Mouse (Mus musculus) testis, adult 2 months (tissue): ENCODE measurements around the gene Eed. TPM values are rescaled to one million over a fixed set of nuclear protein-coding genes. Genes with fewer than 3 reads are reported as not detected.

Experiments
- H3K27ac ChIP-seq: fragments of 200-500 bp; 2 replicates; pipeline ENCODE4 v1.5.1; 2012; ENCODE audit warnings: low read depth, low read length; ENCODE audit not compliant: control insufficient read depth, insufficient read depth
- H3K27me3 ChIP-seq: fragments of 200-500 bp; 2 replicates; pipeline ENCODE4 v1.6.1; 2012; ENCODE audit warnings: mild to moderate bottlenecking, low read length, moderate library complexity; ENCODE audit not compliant: control insufficient read depth, insufficient read depth
- H3K36me3 ChIP-seq: fragments of 200-500 bp; 2 replicates; pipeline ENCODE4 v1.6.1; 2012; ENCODE audit warnings: mild to moderate bottlenecking, low read length; ENCODE audit not compliant: control insufficient read depth, insufficient read depth
- H3K4me1 ChIP-seq: fragments of 200-500 bp; 2 replicates; pipeline ENCODE4 v1.6.1; 2012; ENCODE audit warnings: low read length; ENCODE audit not compliant: control insufficient read depth, insufficient read depth
- H3K4me3 ChIP-seq: fragments of 200-500 bp; 2 replicates; pipeline ENCODE4 v1.5.1; 2012; ENCODE audit warnings: low read depth, mild to moderate bottlenecking, low read length, moderate library complexity, mixed read lengths; ENCODE audit not compliant: control insufficient read depth
- CTCF ChIP-seq: fragments of 200-500 bp; IDR thresholded peaks from 2 replicates; pipeline ENCODE4 v1.5.1; 2012; ENCODE audit warnings: low read depth, mild to moderate bottlenecking, inconsistent platforms, low read length, moderate library complexity; ENCODE audit not compliant: control insufficient read depth, insufficient read depth, insufficient replicate concordance
- POLR2A ChIP-seq: fragments of 200-500 bp; IDR thresholded peaks from 2 replicates; pipeline ENCODE4 v1.6.1; 2012; ENCODE audit warnings: low read depth, mild to moderate bottlenecking, inconsistent platforms, low read length, moderate library complexity; ENCODE audit not compliant: control insufficient read depth
- polyA plus RNA-seq: library from polyadenylated mRNA; depleted of rRNA; stranded (reverse); fragments of >200 nt; gene quantifications from 2 replicates; pipeline ENCODE4 v1.2.3, GENCODE M21; 2012; rRNA removed

The Eed gene
- polyA plus RNA-seq, 1 experiment, result 19.5 TPM

- Histone ChIP-seq H3K27ac (no peak overlapping the region), H3K4me1 (peaks cover 17% of the 10 kb centered on the region), H3K4me3 (no peak overlapping the region), H3K27me3 (no peaks in the 10 kb centered on the region), H3K36me3 (no peaks in the 10 kb centered on the region)
- no peak for TF ChIP-seq POLR2A
- peak; percentile 44; the same call in 1 of the 2 replicates for TF ChIP-seq CTCF
Observed at GRCm38 (mm10) chr7:89907950-89908349, 72.8 kb downstream of the Eed start.

Other genes starting within 250 kb of the Eed start
- gene Ccdc81, start 77.4 kb downstream of the Eed start, polyA plus RNA-seq, result 67.1 and 80.0 TPM in 2 replicates
- 14.1 and 16.7 TPM in 2 replicates for gene Hikeshi, start 39.8 kb downstream of the Eed start, polyA plus RNA-seq
- 79.7 and 84.5 TPM in 2 replicates for gene Picalm, start 149.2 kb upstream of the Eed start, polyA plus RNA-seq